Comparison of ENCODE assay signal across 8 mouse cellular contexts in genomic region chr5:43661498-43661897, GRCm38 (mm10). TPM values are rescaled to one million over a fixed set of nuclear protein-coding genes. Genes with fewer than 3 reads are reported as not detected.
DNase-seq lines count a peak whose midpoint lies in the region; ATAC-seq and TF ChIP-seq lines count a peak whose summit lies in the region.
"Had no signal": no experiment of that assay in that cellular context is flagged by ENCODE, and none has a peak within 500 bp of the region (broad histone marks: within the 10 kb centered on the region; RNA-seq: fewer than 3 reads in every experiment).

No protein-coding gene starts in this region.

- H3K4me3 ChIP-seq in kidney, postnatal 0 days (replicated peaks; ENCODE audit: low read depth, low read length), result no peak overlapping the region
- no peak overlapping the region for H3K4me3 ChIP-seq in forebrain, embryonic 13.5 days
- no peak overlapping the region for H3K4me3 ChIP-seq in intestine, embryonic 14.5 days (ENCODE audit: low read depth, low read length)
- peak overlapping the region; percentile 44 for H3K4me3 ChIP-seq in neural tube, embryonic 15.5 days (replicated peaks)

- peak overlapping the region; percentile 93 for H3K27ac ChIP-seq in kidney, postnatal 0 days
- peak overlapping the region; percentile 72; the same call in 1 of the 2 replicates for H3K27ac ChIP-seq in forebrain, embryonic 13.5 days
- peak overlapping the region; percentile 94 for H3K27ac ChIP-seq in intestine, embryonic 14.5 days (ENCODE audit: low read depth)
- H3K27ac ChIP-seq in neural tube, embryonic 15.5 days (replicated peaks), result peak overlapping the region; percentile 89

- ATAC-seq in kidney, postnatal 0 days (replicated peaks; ENCODE audit: low FRiP score, low read depth), result no peak
- ATAC-seq in forebrain, embryonic 13.5 days, result no peak
- no peak for ATAC-seq in intestine, embryonic 14.5 days (replicated peaks; ENCODE audit: low FRiP score, low TSS enrichment, low read depth)
- ATAC-seq in neural tube, embryonic 15.5 days (ENCODE audit: low FRiP score), result no peak

- peak overlapping the region; percentile 70; the same call in 1 of the 2 replicates for H3K4me2 ChIP-seq in kidney, postnatal 0 days (ENCODE audit: low read length)
- H3K4me2 ChIP-seq in forebrain, embryonic 13.5 days, result no peak overlapping the region
- peak overlapping the region; percentile 71 for H3K4me2 ChIP-seq in intestine, embryonic 14.5 days (ENCODE audit: low read length)
- 0 out of 2 replicates have a peak overlapping the region, but pooled peaks have one; percentile 58 for H3K4me2 ChIP-seq in neural tube, embryonic 15.5 days

- WGBS in kidney, postnatal 0 days, result 97% methylated on average over 3 of the region's 3 CpGs
- 81% methylated on average over 3 of the region's 3 CpGs for WGBS in forebrain, embryonic 13.5 days
- 85% methylated on average over 3 of the region's 3 CpGs for WGBS in intestine, embryonic 14.5 days
- WGBS in neural tube, embryonic 15.5 days, result 95% methylated on average over 3 of the region's 3 CpGs

- H3K27me3 ChIP-seq in kidney, postnatal 0 days (ENCODE audit: insufficient read depth, low read length), result no peaks in the 10 kb centered on the region
- H3K27me3 ChIP-seq in forebrain, embryonic 13.5 days, result no peaks in the 10 kb centered on the region
- H3K27me3 ChIP-seq in intestine, embryonic 14.5 days (replicated peaks; ENCODE audit: control insufficient read depth, insufficient read depth, low read length), result no peaks in the 10 kb centered on the region
- H3K27me3 ChIP-seq in neural tube, embryonic 15.5 days (replicated peaks), result no peaks in the 10 kb centered on the region

- H3K36me3 ChIP-seq in kidney, postnatal 0 days (ENCODE audit: insufficient read depth, low read length), result 0 out of 2 replicates have a peak, but pooled peaks cover under 1% of the 10 kb centered on the region
- no peaks in the 10 kb centered on the region for H3K36me3 ChIP-seq in forebrain, embryonic 13.5 days (ENCODE audit: poor library complexity, severe bottlenecking)
- H3K36me3 ChIP-seq in intestine, embryonic 14.5 days (ENCODE audit: control insufficient read depth, insufficient read depth, low read length), result no peaks in the 10 kb centered on the region
- no peaks in the 10 kb centered on the region for H3K36me3 ChIP-seq in neural tube, embryonic 15.5 days

- no peaks in the 10 kb centered on the region for H3K9me3 ChIP-seq in kidney, postnatal 0 days (replicated peaks; ENCODE audit: low read length)
- H3K9me3 ChIP-seq in forebrain, embryonic 13.5 days (replicated peaks), result no peaks in the 10 kb centered on the region
- no peaks in the 10 kb centered on the region for H3K9me3 ChIP-seq in intestine, embryonic 14.5 days (ENCODE audit: control insufficient read depth, low read length)
- no peaks in the 10 kb centered on the region for H3K9me3 ChIP-seq in neural tube, embryonic 15.5 days (replicated peaks)

- no peak for TF ChIP-seq CTCF in kidney, postnatal 0 days (IDR thresholded peaks at IDR 0.05; ENCODE audit: low read depth)

- peaks cover 8% of the 10 kb centered on the region; the same call in 1 of the 2 replicates for H3K4me1 ChIP-seq in kidney, postnatal 0 days (replicated peaks; ENCODE audit: insufficient read depth, low read length)
- peaks cover 37% of the 10 kb centered on the region for H3K4me1 ChIP-seq in forebrain, embryonic 13.5 days
- H3K4me1 ChIP-seq in intestine, embryonic 14.5 days (replicated peaks; ENCODE audit: control insufficient read depth, insufficient read depth, low read length), result peaks cover 16% of the 10 kb centered on the region
- H3K4me1 ChIP-seq in neural tube, embryonic 15.5 days, result peaks cover 34% of the 10 kb centered on the region

- H3K9ac ChIP-seq in kidney, postnatal 0 days (ENCODE audit: low read depth, low read length), result no peak overlapping the region; the same call in 1 of the 2 replicates
- H3K9ac ChIP-seq in forebrain, embryonic 13.5 days, result no peak overlapping the region
- H3K9ac ChIP-seq in intestine, embryonic 14.5 days (ENCODE audit: low read length), result no peak overlapping the region
- no peak overlapping the region for H3K9ac ChIP-seq in neural tube, embryonic 15.5 days (replicated peaks)

- no peak for DNase-seq in kidney, postnatal 0 days (ENCODE audit: low spot score)
- no peak for DNase-seq in kidney, postnatal 4 days
- no peak for DNase-seq in intestine, embryonic 14.5 days (ENCODE audit: low spot score)
- DNase-seq in adrenal gland, postnatal 4 days (ENCODE audit: low spot score in 2 of 2), result no peak
- no peak for DNase-seq in right cerebral cortex, postnatal 25 days

RNA-seq across cellular contexts. Expression of gene Cc2d2a, which starts 0.6 kb away (rescaled TPM):
- 10.8 and 13.0 TPM in 2 replicates for polyA plus RNA-seq in kidney, postnatal 0 days (2015; fragmentation: Nextera tagmentation; extraction: Ambion mirVana)
- 8.7 and 10.0 TPM in 2 replicates for polyA plus RNA-seq in forebrain, embryonic 13.5 days (2015; fragmentation: Nextera tagmentation; extraction: Ambion mirVana)
- polyA plus RNA-seq in intestine, embryonic 14.5 days (2014; fragmentation: Nextera tagmentation; extraction: Ambion mirVana), result 9.8 and 11.0 TPM in 2 replicates
- polyA plus RNA-seq in neural tube, embryonic 15.5 days (2015; fragmentation: Nextera tagmentation; extraction: Ambion mirVana), result 7.6 and 8.4 TPM in 2 replicates
- total RNA-seq in adrenal gland, postnatal 4 days (2021), result 10 to 100 TPM; 28.0 to 28.4 TPM
- total RNA-seq: MEL had no signal
